Mouse (Mus musculus): Measurements from ENCODE around the gene Mxra8. TPM values are rescaled to one million over a fixed set of nuclear protein-coding genes. Genes with fewer than 3 reads are reported as not detected.

Mxra8 gene
- polyA plus RNA-seq, 1 experiment from 2014 or later: 40.7 TPM

DNA sequence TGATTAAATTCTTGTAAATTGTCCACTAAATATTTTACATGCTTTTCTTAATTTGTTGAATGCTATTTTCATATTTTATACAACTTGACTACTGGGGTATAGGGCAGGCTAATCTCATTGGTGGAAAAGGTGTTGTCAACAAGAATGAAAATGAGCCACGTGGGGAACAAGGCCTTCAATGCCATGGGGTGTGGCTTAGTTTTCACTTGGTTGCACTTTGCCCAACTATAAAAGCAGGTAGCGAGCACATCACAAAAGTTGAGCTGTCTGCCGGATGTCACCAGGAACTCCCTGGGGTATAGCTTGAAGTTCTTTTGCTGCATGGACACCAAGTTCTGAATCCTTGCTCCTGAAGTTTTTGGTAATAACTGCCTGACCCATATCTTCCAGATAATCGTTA, 21.9 kb upstream of the Mxra8 start:
- ATAC-seq (ENCODE audit: low FRiP score): no peak
- Histone ChIP-seq H3K4me3 (no peak overlapping the region), H3K4me1 (peaks cover 16% of the 10 kb centered on the region), H3K9ac (no peak overlapping the region), H3K27ac (no peak overlapping the region), H3K4me2 (replicated peaks) (no peak overlapping the region), H3K9me3 (replicated peaks) (no peaks in the 10 kb centered on the region), H3K36me3 (peaks cover 83% of the 10 kb centered on the region), H3K27me3 (no peaks in the 10 kb centered on the region)
- 85% methylated on average over 4 of the region's 4 CpGs for WGBS

- WGBS: 80% methylated on average over 7 of the region's 7 CpGs
- no peak for ATAC-seq (ENCODE audit: low FRiP score)
- no peak overlapping the region for H3K27ac ChIP-seq
- H3K27me3 ChIP-seq: no peaks in the 10 kb centered on the region
- no peak overlapping the region for H3K9ac ChIP-seq
- no peaks in the 10 kb centered on the region for H3K4me1 ChIP-seq
- H3K36me3 ChIP-seq: peaks cover 87% of the 10 kb centered on the region
- no peaks in the 10 kb centered on the region for H3K9me3 ChIP-seq (replicated peaks)
- H3K4me3 ChIP-seq: no peak overlapping the region
- no peak overlapping the region for H3K4me2 ChIP-seq (replicated peaks)
These were observed 18.5 kb upstream of the Mxra8 start for GRCm38 (mm10) chr4:155821025-155821424.

DNA sequence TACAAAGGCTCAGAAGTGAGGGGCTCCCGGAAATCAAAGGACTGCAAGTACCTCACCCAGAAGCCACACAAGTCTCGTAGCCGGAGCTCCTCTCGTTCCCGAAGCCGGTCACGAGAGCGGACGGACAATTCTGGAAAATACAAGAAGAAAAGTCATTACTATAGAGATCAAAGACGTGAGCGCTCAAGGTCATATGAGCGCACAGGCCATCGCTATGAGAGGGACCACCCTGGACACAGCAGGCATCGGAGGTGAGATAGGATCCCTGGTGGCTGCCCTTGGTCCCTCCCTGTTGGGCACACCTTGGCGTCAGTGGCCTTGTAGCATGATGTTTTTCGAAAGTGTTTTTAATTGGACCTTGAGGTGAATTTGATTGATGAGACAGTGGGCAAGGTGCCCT, 16.0 kb upstream of the Mxra8 start:
- WGBS: 96% methylated on average over 16 of the region's 16 CpGs
- Histone ChIP-seq H3K36me3 (peaks cover 79% of the 10 kb centered on the region), H3K4me3 (no peak overlapping the region), H3K27me3 (no peaks in the 10 kb centered on the region), H3K4me1 (no peaks in the 10 kb centered on the region), H3K27ac (no peak overlapping the region), H3K9me3 (replicated peaks) (no peaks in the 10 kb centered on the region), H3K9ac (no peak overlapping the region), H3K4me2 (replicated peaks) (no peak overlapping the region)
- no peak for ATAC-seq (ENCODE audit: low FRiP score)

DNA sequence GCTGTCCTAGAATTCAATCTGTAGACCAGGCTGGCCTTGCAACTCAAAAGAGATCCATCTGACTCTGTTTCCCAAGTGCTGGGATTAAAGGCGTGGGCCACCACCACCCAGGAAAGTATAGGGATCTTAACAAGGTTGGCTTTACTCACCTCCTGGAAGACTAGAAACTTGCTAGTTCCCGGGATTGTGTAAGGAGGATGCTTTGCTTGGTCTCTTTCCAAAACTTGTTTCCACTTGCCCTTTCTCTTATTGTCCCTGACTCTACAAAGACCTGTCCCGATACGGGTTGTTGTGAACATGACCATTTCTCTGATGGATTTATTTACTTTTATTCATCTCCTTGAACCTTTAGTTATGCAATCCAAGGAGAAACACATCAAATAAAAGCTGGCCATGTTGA, 9.6 kb upstream of the Mxra8 start:
- no peak overlapping the region for H3K4me3 ChIP-seq
- no peak overlapping the region for H3K27ac ChIP-seq
- no peak for ATAC-seq (ENCODE audit: low FRiP score)
- no peaks in the 10 kb centered on the region for H3K9me3 ChIP-seq (replicated peaks)
- H3K27me3 ChIP-seq: no peaks in the 10 kb centered on the region
- WGBS: 95% methylated on average over 4 of the region's 4 CpGs
- H3K4me2 ChIP-seq (replicated peaks): no peak overlapping the region
- no peak overlapping the region for H3K9ac ChIP-seq
- H3K36me3 ChIP-seq: peaks cover 25% of the 10 kb centered on the region
- peaks cover 21% of the 10 kb centered on the region for H3K4me1 ChIP-seq

- peaks cover 21% of the 10 kb centered on the region for H3K4me1 ChIP-seq
- ATAC-seq (ENCODE audit: low FRiP score): no peak
- H3K4me3 ChIP-seq: peak overlapping the region; percentile 87; the same call in 1 of the 2 replicates
- H3K9me3 ChIP-seq (replicated peaks): no peaks in the 10 kb centered on the region
- H3K9ac ChIP-seq: no peak overlapping the region
- H3K27me3 ChIP-seq: no peaks in the 10 kb centered on the region
- H3K36me3 ChIP-seq: peaks cover 20% of the 10 kb centered on the region
- peak overlapping the region; percentile 95 for H3K4me2 ChIP-seq (replicated peaks)
- WGBS: 57% methylated on average over 8 of the region's 8 CpGs
- peak overlapping the region; percentile 62 for H3K27ac ChIP-seq
These were observed 8.9 kb upstream of the Mxra8 start for GRCm38 (mm10) chr4:155830596-155830995.

- Histone ChIP-seq H3K4me1 (peaks cover 21% of the 10 kb centered on the region), H3K4me3 (peak within 1 kb of the TSS; percentile 87), H3K36me3 (peaks cover 19% of the 10 kb centered on the region), H3K9ac (peak within 1 kb of the TSS; percentile 90), H3K4me2 (replicated peaks) (peak within 1 kb of the TSS; percentile 95), H3K9me3 (replicated peaks) (no peaks in the 10 kb centered on the region), H3K27ac (peak within 1 kb of the TSS; percentile 91), H3K27me3 (no peaks in the 10 kb centered on the region)
- ATAC-seq (ENCODE audit: low FRiP score): peak; percentile 92
- WGBS: under 1% methylated on average over 49 of the region's 49 CpGs
These were observed 8.2 kb upstream of the Mxra8 start, which contains the start of gene Aurkaip1 for GRCm38 (mm10) chr4:155831205-155831766. Aurkaip1 (plus strand) TSS chr4:155831272.

DNA sequence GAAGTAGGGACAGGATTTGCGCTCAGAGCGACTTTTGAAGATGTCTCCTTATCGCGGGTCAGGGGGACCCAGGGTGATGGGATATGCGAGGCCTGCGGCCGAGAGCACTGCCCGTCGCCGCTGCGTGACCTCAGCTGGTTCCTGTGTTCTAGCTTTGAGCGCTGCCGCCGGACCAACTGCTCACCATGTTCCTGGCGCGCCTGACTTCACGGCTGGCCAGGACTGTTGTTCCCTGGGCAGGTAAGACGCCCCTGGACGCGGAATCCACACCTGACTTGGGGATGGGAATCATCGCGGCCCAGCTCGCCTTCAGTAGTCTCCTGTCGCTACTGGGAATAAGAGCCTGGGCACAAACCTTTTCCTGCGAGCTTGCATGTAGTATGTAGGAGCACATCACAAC, 7.6 kb upstream of the Mxra8 start:
- Histone ChIP-seq H3K9me3 (replicated peaks) (no peaks in the 10 kb centered on the region), H3K4me3 (peak overlapping the region; percentile 87), H3K27ac (peak overlapping the region; percentile 91), H3K27me3 (no peaks in the 10 kb centered on the region), H3K4me2 (replicated peaks) (peak overlapping the region; percentile 95), H3K4me1 (peaks cover 21% of the 10 kb centered on the region), H3K36me3 (peaks cover 14% of the 10 kb centered on the region), H3K9ac (peak overlapping the region; percentile 90)
- under 1% methylated on average over 25 of the region's 25 CpGs for WGBS
- no peak; the same call in 1 of the 2 replicates for ATAC-seq (ENCODE audit: low FRiP score)

DNA sequence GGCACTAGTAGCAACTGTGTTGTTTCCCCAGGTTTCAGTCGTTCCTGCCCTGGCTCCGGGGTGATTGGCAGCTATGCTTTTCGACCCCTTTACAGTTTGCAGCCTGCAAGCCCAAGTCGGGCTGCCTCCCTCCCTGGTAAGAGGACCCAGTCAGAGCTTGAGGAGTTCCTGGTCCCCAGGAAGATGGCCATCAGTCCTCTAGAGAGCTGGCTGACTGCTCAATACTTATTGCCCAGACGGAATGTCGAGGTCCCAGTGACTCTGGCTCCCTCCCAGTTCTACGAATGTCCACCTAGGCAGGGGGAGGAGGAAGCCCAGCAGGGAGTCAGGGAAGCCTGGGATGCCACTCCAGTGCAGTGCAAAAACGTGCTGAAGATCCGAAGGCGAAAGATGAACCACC, 7.2 kb upstream of the Mxra8 start:
- Histone ChIP-seq H3K9me3 (replicated peaks) (no peaks in the 10 kb centered on the region), H3K27me3 (no peaks in the 10 kb centered on the region), H3K27ac (0 out of 2 replicates have a peak overlapping the region, but pooled peaks have one; percentile 91), H3K4me2 (replicated peaks) (peak overlapping the region; percentile 95), H3K9ac (peak overlapping the region; percentile 90), H3K4me3 (peak overlapping the region; percentile 87), H3K4me1 (peaks cover 21% of the 10 kb centered on the region), H3K36me3 (peaks cover 11% of the 10 kb centered on the region)
- no peak for ATAC-seq (ENCODE audit: low FRiP score)
- WGBS: 57% methylated on average over 10 of the region's 10 CpGs

DNA sequence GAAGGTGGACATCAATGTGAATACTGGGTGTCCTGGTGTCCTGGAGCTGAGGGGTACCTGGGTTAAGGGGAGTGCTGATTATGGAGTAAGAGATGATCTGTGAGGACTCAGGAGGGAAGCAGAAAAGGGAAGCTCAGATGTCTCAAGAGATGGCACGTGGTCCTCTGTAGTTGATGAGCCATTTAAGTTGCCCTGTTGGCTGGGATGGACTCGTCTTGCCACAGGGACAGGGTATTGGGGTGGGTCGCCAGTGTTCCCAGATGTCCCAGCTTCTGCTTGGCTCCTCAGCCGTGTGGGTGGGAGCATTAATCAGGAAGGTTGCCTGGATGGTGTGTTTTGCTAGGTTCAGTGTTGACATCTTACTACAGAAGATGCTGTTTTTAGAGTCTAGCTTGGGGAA, 6.2 kb upstream of the Mxra8 start:
- Histone ChIP-seq H3K4me1 (peaks cover 21% of the 10 kb centered on the region), H3K36me3 (peaks cover 6% of the 10 kb centered on the region; the same call in 1 of the 2 replicates), H3K27ac (no peak overlapping the region), H3K4me3 (no peak overlapping the region), H3K9ac (no peak overlapping the region), H3K27me3 (no peaks in the 10 kb centered on the region), H3K9me3 (replicated peaks) (no peaks in the 10 kb centered on the region), H3K4me2 (replicated peaks) (no peak overlapping the region)
- no peak for ATAC-seq (ENCODE audit: low FRiP score)
- 86% methylated on average over 4 of the region's 4 CpGs for WGBS

- Histone ChIP-seq H3K4me3 (no peak overlapping the region; the same call in 1 of the 2 replicates), H3K36me3 (peaks cover 6% of the 10 kb centered on the region; the same call in 1 of the 2 replicates), H3K27ac (peak overlapping the region; percentile 60; the same call in 1 of the 2 replicates), H3K4me2 (replicated peaks) (no peak overlapping the region), H3K9ac (no peak overlapping the region), H3K4me1 (peaks cover 22% of the 10 kb centered on the region), H3K27me3 (no peaks in the 10 kb centered on the region), H3K9me3 (replicated peaks) (no peaks in the 10 kb centered on the region)
- 36% methylated on average over 2 of the region's 2 CpGs for WGBS
- ATAC-seq (ENCODE audit: low FRiP score): peak; percentile 11; the same call in 1 of the 2 replicates
These were observed 5.6 kb upstream of the Mxra8 start for GRCm38 (mm10) chr4:155833836-155834235.

- H3K36me3 ChIP-seq: peaks cover 8% of the 10 kb centered on the region
- H3K9ac ChIP-seq: no peak overlapping the region
- peaks cover 17% of the 10 kb centered on the region for H3K27me3 ChIP-seq
- peaks cover 39% of the 10 kb centered on the region for H3K4me1 ChIP-seq
- H3K4me3 ChIP-seq: no peak overlapping the region
- ATAC-seq (ENCODE audit: low FRiP score): no peak
- no peak overlapping the region for H3K27ac ChIP-seq
- H3K4me2 ChIP-seq (replicated peaks): no peak overlapping the region
- 79% methylated on average over 11 of the region's 11 CpGs for WGBS
- H3K9me3 ChIP-seq (replicated peaks): no peaks in the 10 kb centered on the region
These were observed 2.0 kb upstream of the Mxra8 start for GRCm38 (mm10) chr4:155837404-155838010.

GRCm38 (mm10) chr4:155838187-155839153, 1.0 kb upstream of the Mxra8 start:
- 0 out of 2 replicates have a peak overlapping the region, but pooled peaks have one; percentile 55 for H3K27ac ChIP-seq

More at GRCm38 (mm10) chr4:155838187-155839153, 1.0 kb upstream of the Mxra8 start:
- Histone ChIP-seq H3K27me3 (peaks cover 17% of the 10 kb centered on the region), H3K4me1 (peaks cover 33% of the 10 kb centered on the region), H3K9ac (no peak overlapping the region), H3K4me3 (no peak overlapping the region), H3K4me2 (replicated peaks) (no peak overlapping the region), H3K9me3 (replicated peaks) (no peaks in the 10 kb centered on the region), H3K36me3 (peaks cover 5% of the 10 kb centered on the region; the same call in 1 of the 2 replicates)
- 63% methylated on average over 8 of the region's 8 CpGs for WGBS
- ATAC-seq (ENCODE audit: low FRiP score): no peak

All from hindbrain, embryonic 12.5 days (tissue).